Mouse (Mus musculus): ENCODE measurements around the gene Ttc9b. TPM values are rescaled to one million over a fixed set of nuclear protein-coding genes. Genes with fewer than 3 reads are reported as not detected.

Gene Ttc9b
- not detected for polyA plus RNA-seq (2017; shearing (Covaris generic))

GRCm38 (mm10) chr7:27653681-27654437 is at the start of gene Ttc9b:
TSS of gene Ttc9b (plus strand) at chr7:27653915.

GRCm38 (mm10) chr7:27674522-27675221 is 21.0 kb downstream of the Ttc9b start, which contains the start of gene Map3k10:
TSS of gene Map3k10 (minus strand) at chr7:27674598.

GRCm38 (mm10) chr7:27688815-27689612 is 35.3 kb downstream of the Ttc9b start, which contains the start of gene Zfp607b:
TSS of gene Zfp607b (plus strand) at chr7:27689340.

Other genes with a start within 250 kb of the Ttc9b start
- gene Sptbn4, start 206.2 kb upstream of the Ttc9b start, polyA plus RNA-seq (2017; shearing (Covaris generic)) = 0.33 TPM
- 16.2 TPM for gene Blvrb, start 205.9 kb upstream of the Ttc9b start, polyA plus RNA-seq (2017; shearing (Covaris generic))
- gene Sertad3, start 180.1 kb upstream of the Ttc9b start, polyA plus RNA-seq (2017; shearing (Covaris generic)) = 61.8 TPM
- 95.7 TPM for gene Sertad1, start 167.0 kb upstream of the Ttc9b start, polyA plus RNA-seq (2017; shearing (Covaris generic))
- gene Prx, start 154.6 kb upstream of the Ttc9b start, polyA plus RNA-seq (2017; shearing (Covaris generic)) = 0.61 TPM
- gene Hipk4, start 130.6 kb upstream of the Ttc9b start, polyA plus RNA-seq (2017; shearing (Covaris generic)) = 0.12 TPM
- 194 TPM for gene Pld3, start 100.7 kb upstream of the Ttc9b start, polyA plus RNA-seq (2017; shearing (Covaris generic))
- gene 2310022A10Rik, start 100.7 kb upstream of the Ttc9b start, polyA plus RNA-seq (2017; shearing (Covaris generic)) = 32.6 TPM
- 96.3 TPM for gene Akt2, start 62.4 kb upstream of the Ttc9b start, polyA plus RNA-seq (2017; shearing (Covaris generic))
- 1.7 TPM for gene Map3k10, start 20.7 kb downstream of the Ttc9b start, polyA plus RNA-seq (2017; shearing (Covaris generic))
- 8.0 TPM for gene Zfp607b, start 35.4 kb downstream of the Ttc9b start, polyA plus RNA-seq (2017; shearing (Covaris generic))
- gene Zfp60, start 77.5 kb downstream of the Ttc9b start, polyA plus RNA-seq (2017; shearing (Covaris generic)) = 23.6 TPM
- 4.7 TPM for gene Zfp626, start 153.3 kb downstream of the Ttc9b start, polyA plus RNA-seq (2017; shearing (Covaris generic))
- 12.8 TPM for gene Zfp59, start 184.7 kb downstream of the Ttc9b start, polyA plus RNA-seq (2017; shearing (Covaris generic))
- 13.0 TPM for gene Zfp607a, start 203.6 kb downstream of the Ttc9b start, polyA plus RNA-seq (2017; shearing (Covaris generic))

All from CD4-positive, CD25-positive, alpha-beta regulatory T cell, adult 9 weeks (primary cell).